Mouse (Mus musculus) c-Kit-positive CD71-positive TER-119-positive erythroid progenitor cells, embryonic 14.5 days (primary cell): ENCODE measurements around the gene Fgf4.
"Not testable (repeated sequence)": the region's sequence is repeated elsewhere in the genome, so short reads cannot be mapped to it uniquely, and the experiment has no call there.

Experiments used
- DNase-seq: peaks from one replicate; pipeline ENCODE4 v3.0.0-alpha.2; 2013; ENCODE audit warnings: low spot score

Gene Fgf4

DNA sequence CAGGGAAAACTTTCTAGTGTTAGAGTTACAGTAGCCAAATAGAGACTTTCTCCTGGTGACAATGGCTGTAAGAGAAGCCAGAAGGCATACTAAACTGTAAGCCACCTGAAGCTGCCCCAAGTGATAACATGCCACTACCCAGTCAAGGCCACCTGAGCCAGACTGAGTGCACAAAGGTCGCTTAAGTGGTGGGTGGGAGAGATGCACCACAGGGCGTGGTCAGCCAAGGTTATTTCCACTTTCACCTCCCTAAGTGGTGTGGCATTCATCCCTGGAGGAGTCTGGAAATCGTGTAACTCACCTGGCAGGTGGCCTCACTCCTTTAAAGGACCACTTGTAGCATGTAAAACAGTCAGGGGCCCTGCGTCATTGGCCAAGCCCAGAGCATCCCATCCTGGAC is 20.0 kb downstream of the Fgf4 start:
- no peak for DNase-seq

DNA sequence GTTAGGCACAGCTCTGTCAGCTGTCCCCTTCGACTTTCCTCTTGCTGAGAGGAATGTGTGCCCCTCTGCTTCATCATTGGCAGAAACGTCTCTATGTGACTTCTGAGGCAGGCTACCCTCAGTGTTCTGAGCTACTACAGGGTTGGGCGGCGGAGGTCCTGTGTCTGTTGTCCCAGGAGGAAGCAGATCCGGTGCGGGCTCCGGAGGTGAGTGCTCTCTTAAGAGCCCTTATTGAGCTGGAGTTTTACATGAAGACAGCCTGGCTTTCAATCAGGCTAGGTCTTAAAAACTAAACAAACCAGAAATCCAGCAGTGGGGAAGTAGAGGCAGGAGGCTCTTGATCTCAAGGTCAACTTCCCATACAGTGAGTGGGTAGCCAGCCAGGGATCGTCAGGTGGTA is 20.4 kb downstream of the Fgf4 start:
- DNase-seq: no peak

DNA sequence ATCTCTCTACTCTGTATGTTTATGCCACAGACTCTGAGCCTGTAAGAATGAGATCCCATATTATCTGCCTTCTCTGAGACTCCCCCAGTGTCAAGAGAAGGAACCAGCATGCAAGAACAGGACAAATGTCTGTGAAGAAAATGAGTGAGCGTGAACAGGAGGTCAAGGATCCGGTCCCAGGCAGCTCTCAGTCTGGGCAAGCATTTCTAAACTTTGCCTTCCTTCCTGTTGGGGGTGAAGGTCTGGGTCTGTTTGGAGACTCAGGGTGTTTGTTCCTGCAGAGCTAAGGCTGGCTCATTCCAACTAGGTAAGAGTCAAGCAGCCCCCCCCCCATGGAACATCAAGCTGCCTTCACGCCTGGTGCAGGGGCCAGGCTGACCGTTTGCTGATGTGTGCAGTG is 25.3 kb downstream of the Fgf4 start:
- no peak for DNase-seq

DNA sequence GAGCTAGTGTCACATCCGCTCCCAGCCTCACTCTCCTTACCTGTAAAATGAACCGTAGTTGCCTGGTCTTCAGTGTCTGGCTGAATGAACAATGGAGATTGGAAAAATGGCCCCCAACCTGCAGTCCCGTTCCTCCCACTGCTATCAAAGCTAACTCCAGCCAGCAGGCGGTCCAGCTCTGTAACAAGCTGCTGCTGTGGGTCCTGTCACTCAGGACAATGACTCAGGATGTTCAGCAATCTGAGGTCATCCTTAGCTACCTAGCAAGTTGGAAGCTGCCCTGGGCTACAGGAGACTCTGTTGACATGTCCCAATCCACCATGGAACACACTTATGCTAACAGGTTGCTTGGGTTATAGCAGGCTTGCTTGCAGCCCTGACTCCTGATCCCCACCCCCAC is 26.0 kb downstream of the Fgf4 start:
- DNase-seq: no peak

DNA sequence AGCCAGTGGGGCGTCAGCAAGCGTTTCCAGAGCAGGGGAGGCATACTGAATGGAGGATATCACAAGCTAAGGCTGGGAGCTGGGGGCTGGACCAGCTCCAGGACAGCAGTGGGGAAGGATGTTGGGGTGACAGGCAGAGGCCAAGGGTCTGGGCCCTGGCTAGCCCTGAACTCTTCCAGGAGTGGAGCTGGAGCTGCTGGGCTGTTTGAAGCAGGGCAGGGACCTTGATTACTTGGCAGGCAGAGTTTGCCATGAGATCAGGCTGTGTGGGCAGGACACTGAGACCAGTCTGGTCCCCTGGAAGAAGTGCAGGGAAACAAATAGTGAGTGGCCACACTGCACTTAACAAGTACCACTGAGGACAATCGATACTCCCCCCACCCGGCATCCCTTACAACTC is 27.1 kb downstream of the Fgf4 start:
- no peak for DNase-seq

DNA sequence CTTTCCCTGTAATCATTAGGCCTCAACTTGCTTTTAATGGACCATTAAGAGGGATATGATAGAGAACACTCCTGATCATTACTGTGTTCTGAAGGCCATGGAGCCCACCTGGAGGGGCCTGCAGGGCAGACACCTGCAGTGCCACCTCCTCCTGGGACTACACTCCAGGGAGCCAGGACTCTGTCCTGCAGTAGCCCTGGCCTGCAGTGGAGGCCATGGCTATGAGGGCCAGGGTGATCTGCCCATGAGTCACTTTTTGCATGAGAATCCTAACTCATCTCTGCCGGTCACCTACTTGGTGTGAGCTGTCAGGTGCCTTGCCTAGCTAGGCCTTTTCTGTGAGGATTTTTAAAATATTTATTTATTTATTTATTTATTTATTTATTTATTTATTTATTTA is 31.2 kb downstream of the Fgf4 start:
- DNase-seq: no peak

DNA sequence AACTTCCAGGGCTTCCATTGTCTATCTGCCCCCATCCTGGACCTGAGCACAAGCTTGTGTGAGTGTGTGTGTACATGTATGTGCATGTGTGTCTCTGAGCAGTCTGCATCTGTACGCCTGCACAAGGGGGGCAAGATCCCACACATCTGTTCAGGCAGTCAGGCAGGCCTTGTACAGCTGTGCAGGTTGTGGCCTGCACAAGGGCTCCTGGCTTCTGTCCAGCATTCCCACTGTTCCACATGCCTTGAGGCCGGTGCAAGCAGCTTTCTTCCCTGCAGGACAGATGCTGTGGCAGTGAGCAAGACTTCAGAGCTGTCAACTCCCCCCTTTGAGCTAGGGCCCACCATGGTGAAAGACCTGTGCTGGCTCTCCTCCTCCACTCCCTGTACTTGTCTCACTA is 35.9 kb downstream of the Fgf4 start:
- no peak for DNase-seq

DNA sequence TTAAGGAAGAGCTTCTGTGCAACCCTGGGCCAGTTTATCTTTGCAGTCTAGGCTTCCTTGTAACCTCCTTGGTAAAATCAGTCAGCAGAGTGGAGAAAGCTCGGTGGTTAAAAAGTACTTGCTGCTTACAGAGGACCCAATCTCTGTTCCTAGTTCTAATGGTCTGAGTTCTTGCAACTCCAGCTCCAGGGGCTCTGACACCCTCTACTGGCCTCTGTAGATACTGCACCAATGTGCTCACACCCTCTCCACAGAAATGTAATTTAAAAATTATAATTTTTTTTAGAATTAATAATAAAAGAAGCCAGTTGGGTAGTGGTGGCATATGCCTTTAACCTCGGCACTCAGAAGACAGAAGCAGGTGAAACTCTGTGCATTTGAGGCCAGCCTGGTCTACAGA is 40.5 kb downstream of the Fgf4 start:
- no peak for DNase-seq

DNA sequence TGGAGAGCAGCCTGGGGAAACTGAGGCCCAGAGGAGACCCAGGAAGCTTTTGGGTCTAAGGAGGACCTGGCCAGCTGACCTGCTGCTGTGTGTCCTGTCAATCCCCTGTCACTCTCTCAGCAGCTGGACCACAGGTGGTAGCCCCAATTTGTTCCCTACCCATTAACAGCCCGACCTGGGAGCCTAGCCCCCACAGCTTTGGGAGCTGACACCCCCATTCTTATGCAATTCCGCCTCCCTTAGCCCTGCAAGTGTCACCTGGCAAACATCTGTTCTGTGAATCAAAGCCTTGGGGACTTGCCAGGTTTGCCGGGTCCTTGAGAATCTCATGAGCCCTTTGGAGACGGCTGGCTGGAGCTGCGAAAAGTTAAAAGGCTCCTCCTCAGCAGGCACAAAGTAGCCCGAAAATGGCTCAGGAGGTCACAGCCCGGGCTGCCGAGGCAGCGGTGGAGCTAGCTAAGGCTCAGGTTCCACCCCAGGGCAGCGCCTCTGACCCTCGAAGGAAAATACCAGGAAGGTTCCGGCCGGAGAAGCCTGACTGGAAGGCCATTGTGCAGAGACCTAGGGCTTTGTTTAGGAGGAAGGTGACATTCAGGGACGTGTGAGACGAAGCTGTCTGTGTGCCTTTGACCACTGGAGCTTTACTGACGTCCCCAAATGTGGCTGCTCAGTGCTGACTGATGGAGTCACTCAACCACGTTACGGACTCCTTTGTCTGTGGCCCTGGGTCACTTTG is 41.6 kb downstream of the Fgf4 start:
- no peak for DNase-seq

DNA sequence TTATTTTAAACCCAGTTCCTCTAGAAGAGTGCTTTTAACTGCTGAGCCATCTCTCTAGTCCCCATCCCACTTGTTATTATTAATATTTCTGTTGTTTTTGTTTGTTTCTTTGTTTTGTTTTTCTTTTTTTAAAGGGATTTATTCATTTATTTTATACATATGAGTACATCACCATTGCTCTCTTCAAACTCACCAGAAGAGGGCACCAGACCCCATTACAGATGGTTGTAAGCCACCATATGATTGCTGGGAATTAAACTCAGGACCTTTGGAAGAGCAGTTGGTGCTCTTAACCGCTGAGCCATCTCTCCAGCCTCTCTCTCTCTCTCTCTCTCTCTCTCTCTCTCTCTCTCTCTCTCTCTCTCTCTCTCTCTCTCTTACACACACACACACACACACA is 43.5 kb downstream of the Fgf4 start:
- not testable (repeated sequence) for DNase-seq

DNA sequence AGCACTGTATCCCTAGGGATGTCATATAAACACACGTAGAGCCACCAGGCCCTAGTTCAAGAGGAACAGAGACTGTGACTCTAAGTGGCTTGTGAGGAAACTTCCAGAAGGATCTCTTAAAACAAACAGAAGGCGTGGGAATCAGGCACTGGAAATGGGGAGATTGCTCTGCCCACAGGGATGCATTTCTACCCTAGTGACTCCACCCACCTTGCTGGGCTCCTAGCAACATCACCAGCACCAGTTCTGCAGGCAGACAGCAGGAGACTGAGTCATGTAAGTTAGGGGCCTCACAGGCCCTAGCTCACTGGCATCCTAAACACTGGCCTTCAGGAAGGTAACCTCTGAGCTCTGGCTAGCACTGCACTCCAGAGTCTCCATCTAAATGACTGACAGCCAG is 44.7 kb downstream of the Fgf4 start:
- DNase-seq: no peak

DNA sequence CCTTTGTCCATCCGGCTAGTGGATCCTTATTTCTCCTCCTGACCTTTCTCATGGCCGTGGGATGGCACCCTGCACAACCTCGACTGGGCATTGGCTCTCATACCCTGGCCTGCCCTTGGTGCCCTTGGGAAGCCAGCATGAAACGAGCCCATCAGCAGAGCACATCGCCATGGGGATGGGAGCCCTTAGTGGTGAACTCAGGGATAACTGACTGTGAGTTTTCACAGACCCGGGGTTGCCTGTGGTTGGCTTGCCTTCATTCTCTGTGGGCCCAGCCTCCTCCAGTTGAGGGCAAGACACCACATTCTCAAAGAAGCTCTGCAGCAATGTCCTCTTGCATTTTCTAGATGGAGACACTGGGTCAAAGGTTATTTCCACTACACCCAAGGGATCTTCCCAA is 45.2 kb downstream of the Fgf4 start:
- DNase-seq: no peak

DNA sequence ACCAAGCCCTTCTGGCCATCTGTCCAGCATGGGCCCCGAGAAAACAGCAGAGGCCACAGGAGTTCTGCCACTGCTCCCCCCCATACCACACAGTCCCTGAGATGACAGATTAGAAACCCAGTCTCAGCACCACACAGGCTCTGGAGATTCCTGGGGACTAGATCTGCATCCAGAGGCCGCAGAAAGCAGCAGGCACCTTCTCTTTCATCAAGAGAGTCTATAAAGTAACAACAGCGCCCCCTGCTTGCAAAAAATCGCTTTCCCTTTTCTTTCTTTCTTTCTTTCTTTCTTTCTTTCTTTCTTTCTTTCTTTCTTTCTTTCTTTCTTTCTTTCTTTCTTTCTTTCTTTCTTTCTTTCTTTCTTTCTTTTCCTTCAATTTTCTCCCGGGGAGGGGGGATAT is 47.0 kb downstream of the Fgf4 start:
- peak; percentile 53 for DNase-seq

DNA sequence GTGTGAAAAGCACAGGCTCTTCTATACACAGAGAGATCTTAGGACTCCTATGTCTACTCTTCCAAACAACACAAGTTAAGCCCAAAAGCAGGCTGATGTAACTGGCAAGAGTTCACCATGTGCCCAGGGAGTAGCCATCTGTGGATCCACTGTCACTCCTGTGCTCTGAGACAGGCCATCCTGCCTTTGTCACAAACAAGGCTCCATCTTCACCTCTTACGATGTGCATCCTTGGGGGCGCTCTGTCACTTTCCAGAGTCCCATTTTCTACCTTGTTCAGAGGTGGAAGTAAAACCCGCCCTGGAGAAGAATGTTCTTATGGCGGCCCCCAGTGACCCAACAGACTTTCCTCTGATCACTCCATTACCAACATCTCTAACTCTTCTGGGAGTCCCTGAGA is 47.5 kb downstream of the Fgf4 start:
- no peak for DNase-seq

DNA sequence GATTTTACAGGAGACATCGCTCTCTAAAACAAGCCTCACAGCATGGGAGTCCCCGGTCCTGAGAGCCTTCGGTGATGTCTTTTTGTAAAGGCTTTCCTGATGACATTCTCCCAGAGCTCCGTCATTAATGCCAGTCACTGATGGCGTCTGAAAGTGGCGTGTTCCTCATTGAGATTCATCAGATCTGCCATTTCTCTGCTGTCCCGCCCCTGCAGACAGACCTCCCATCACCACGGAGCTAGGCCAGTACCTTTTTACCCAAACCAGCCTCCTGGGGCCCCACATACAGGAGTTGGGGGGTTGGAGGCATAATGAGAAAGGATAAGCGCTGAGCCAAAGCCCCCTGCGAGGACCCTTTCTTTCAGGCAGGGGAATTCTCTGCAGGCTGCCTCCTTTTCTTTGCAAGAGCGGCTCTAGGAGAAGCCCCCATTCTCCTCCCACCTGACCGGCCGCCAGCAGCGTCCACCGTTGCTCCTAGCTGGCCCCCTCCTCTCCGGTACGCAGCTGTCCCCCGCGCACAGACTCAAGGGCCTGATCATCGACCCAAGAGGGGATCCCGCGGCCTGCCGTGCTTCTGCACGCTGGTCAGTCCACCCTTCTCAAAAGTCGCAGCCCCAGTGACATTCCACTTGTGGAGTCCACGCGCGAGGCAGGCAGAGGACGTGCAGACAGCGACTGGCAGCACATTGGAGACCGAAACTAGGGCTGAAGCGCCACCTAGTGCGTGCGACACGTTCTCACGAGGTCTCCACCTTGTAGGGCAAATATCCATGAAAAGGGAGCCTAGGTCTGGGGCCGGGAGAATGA is 48.3 kb downstream of the Fgf4 start:
- DNase-seq: peak; percentile 58

DNA sequence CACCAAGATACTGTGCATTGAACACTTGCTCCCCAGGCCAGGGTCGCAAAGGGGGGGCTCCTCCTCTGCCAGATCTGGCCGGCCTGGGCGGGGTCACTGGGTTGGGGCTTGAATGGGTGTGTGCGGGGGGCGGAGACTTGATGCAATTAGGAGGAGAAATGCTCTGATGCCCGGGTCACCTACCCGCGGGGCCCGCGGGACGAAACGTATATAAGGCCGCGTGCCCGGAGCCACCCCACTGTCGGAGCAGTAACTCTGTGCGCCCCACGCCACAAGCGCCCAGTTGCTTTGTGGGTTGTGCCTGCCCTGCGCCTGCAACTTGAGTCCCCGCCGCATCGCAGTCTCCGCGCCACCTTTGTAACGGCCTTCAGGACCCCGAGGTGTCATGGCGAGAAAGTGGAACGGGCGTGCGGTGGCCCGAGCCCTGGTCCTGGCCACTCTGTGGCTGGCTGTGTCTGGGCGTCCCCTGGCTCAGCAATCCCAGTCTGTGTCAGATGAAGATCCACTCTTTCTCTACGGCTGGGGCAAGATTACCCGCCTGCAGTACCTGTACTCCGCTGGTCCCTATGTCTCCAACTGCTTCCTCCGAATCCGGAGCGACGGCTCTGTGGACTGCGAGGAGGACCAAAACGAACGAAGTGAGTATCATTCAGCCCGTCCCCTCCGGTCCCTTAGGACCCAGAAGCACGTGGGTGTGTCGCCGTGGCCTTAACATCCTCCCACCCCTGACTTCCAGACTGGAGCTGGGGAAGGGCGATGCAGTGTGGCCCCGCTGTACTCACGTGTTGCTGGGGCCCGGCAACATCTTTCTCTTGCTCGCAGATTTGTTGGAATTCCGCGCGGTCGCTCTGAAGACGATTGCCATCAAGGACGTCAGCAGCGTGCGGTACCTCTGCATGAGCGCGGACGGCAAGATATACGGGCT is 49.4 kb downstream of the Fgf4 start, which contains the start of gene Fgf15:
Gene Fgf15 (plus strand): TSS at position 238 of the 925 bp plus-strand sequence.
- DNase-seq: no peak

DNA sequence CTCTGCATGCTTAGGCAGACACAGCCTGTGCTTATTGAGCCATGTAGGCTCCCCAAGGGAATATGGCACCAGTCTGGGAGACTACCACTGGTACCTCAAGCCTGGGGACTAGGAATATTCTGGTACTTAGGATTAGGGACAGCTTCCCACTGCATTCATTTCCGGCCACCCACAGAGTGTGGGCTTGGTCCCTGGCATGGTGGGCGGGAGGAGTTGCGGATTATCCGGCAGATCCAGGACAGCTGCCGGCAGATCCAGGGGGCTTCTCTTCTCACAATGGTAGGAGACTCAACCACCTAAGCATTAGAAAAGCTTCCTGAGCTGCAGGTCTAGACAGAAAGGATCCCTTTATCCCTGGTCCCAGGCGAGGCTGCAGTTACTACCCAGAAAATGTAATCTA is 51.3 kb downstream of the Fgf4 start:
- DNase-seq: no peak

DNA sequence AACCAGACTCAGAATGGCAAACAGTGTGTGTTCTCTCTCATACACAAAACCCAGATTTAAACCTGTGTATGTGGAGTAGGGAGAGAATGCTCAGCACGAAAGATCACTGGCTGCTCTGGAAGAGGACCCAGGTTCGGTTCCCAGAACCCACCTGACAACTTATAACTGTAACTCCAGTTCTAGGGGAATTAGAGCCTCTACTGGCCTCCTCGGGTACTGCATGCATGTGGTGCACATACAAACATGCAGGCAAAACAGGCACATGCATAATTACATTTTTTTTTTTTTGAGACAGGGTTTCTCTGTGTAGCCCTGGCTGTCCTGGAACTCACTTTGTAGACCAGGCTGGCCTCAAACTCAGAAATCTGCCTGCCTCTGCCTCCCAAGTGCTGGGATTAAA is 58.3 kb downstream of the Fgf4 start:
- DNase-seq: not testable (repeated sequence)

DNA sequence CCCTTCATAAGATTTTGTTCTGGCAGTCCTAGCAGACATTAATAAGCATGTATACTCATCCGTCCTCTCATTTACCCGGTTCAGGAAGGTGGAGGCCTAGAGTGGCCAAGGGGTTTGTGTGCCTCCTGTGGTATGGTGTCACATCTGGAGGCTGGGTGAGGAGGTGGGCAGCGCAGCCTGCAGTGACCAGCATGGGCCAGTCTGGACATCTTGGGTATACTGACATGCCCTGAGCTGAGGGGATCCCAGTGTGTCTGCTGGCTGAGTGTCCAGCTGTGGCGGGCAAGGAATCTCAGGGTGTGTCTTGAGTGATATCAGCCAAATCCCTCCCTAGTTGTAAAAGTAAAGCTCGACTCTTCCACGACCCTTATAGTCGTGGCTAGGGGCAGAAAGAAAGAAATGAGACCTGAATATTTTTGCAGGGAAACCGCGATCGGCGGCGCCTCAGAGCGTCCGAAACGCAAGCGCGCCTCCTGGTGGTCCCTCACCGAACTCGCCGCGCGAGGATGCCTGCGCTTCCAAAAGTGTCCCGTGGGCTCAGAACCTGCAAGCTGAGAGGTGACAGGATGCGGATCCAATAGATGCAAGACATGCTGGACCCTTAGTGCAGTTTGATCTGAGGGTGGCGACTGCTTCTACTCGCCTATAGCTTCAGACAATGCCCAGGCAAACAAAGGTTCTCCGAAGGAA is 59.7 kb downstream of the Fgf4 start:
- peak; percentile 56 for DNase-seq

DNA sequence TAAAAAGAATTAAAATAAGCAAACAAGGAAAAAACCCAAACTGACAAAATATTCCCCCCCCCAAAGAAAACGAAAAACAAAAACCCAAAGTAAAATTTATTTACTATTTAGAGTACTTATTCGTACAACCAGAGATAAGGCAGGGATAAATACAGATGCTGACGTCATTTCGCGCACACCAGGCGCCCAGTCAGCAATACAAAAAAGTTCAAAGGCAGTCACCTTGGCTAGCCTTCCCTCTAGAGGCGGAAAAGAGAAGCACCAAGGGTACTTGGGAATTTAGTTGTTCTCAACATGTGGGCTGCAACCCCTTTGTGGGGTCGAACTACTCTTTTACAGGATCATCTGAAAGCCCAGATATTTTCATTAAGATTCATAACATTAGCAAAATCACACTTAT is 60.6 kb downstream of the Fgf4 start:
- peak; percentile 37 for DNase-seq

DNA sequence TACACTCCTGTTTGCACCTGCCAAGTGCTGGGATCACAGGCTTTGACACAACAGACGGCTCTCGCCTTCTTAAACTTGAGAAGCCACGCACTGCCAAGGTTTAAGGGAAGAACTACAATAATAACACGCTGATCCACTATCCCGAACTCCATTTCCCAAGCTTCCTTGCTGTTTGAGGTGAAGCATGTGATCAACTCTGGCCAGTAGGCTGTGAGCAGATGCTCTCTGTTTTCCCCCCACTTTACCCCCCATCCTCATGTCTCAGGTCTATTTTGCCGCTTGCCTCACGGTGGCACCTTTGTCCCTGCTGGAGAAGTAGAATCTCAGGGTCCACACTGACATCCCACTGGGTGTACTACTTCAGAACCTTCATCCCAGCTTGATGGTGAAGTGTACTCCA is 61.5 kb downstream of the Fgf4 start:
- DNase-seq: no peak

DNA sequence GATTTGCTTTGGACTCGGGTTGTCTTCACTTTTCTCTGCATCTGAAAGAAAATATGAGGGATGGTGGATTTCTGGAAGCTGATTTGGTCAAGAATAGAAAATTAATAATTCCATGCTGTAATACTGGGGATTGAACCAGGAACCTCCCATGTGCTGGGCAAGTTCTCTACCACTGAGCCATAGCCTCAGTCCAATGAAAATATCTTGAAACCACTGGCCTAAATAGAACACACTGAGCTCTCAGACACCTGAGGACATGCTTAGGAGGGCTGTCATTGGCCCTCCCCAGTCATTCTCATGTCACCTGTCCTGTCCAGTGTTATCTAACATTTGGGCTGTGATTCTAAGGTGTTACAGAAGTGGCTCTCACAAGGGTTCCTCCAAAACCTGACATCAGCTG is 64.0 kb downstream of the Fgf4 start:
- no peak for DNase-seq
